Mouse (Mus musculus) kidney, postnatal 0 days (tissue): ENCODE measurements around the gene Dis3l2. TPM values are rescaled to one million over a fixed set of nuclear protein-coding genes. Genes with fewer than 3 reads are reported as not detected.

Experiments used
- ATAC-seq: fragments of 200-750 bp; cut with Nextera tagmentation; replicated peaks from 2 replicates; pipeline ENCODE4 v1.8.0; 2017; ENCODE audit warnings: low read depth, moderate number of reproducible peaks, moderate TSS enrichment, moderate library complexity; ENCODE audit not compliant: low FRiP score
- DNase-seq: peaks from one replicate; pipeline ENCODE4 v3.0.0-alpha.2; 2016; ENCODE audit warnings: low spot score
- H3K27ac ChIP-seq: fragments of 300-500 bp; sonication (generic); 2 replicates; pipeline ENCODE4 v1.5.1; 2014; ENCODE audit warnings: mild to moderate bottlenecking
- H3K27me3 ChIP-seq: fragments of 300-500 bp; sonication (generic); 2 replicates; pipeline ENCODE4 v1.6.1; 2014; ENCODE audit warnings: low read length, mixed read lengths; ENCODE audit not compliant: insufficient read depth
- H3K36me3 ChIP-seq: fragments of 300-500 bp; sonication (generic); 2 replicates; pipeline ENCODE4 v1.6.1; 2014; ENCODE audit warnings: low read length, mixed read lengths; ENCODE audit not compliant: insufficient read depth
- H3K4me1 ChIP-seq: fragments of 300-500 bp; sonication (generic); replicated peaks from 2 replicates; pipeline ENCODE4 v1.6.1; 2014; ENCODE audit warnings: antibody characterized with exemption, low read length, mixed read lengths; ENCODE audit not compliant: insufficient read depth
- H3K4me2 ChIP-seq: fragments of 300-500 bp; sonication (generic); 2 replicates; pipeline ENCODE4 v1.6.1; 2014; ENCODE audit warnings: mild to moderate bottlenecking, low read length, moderate library complexity, mixed read lengths
- H3K4me3 ChIP-seq: fragments of 300-500 bp; sonication (generic); replicated peaks from 2 replicates; pipeline ENCODE4 v1.5.1; 2014; ENCODE audit warnings: low read depth, low read length
- H3K9ac ChIP-seq: fragments of 300-500 bp; sonication (generic); 2 replicates; pipeline ENCODE4 v1.6.1; 2014; ENCODE audit warnings: low read depth, low read length
- H3K9me3 ChIP-seq: fragments of 300-500 bp; sonication (generic); replicated peaks from 2 replicates; pipeline ENCODE4 v1.6.1; 2016; ENCODE audit warnings: low read length, inconsistent platforms, mixed read lengths
- CTCF ChIP-seq: IDR thresholded peaks from 2 replicates; pipeline ENCODE4 v1.5.1; 2016; ENCODE audit warnings: antibody characterized with exemption, low read depth, mild to moderate bottlenecking, moderate library complexity
- WGBS: fragments of 180-500 bp; shearing (Covaris S2); extraction: QIAGEN DNeasy Blood & Tissue Kit; methylation state at CpG from one replicate; pipeline ENCODE4 v1.1.7; 2014; 5-methylcytosine and 5-hydroxymethylcytosine counted together
- polyA plus RNA-seq: library from polyadenylated mRNA; unstranded; fragments of >200 nt; fragmentation: Nextera tagmentation; extraction: Ambion mirVana; gene quantifications from 2 replicates; pipeline ENCODE4 v1.2.1, GENCODE M21; 2015

Dis3l2 gene
- polyA plus RNA-seq, 1 experiment from 2014 or later = 20.9 TPM

DNA sequence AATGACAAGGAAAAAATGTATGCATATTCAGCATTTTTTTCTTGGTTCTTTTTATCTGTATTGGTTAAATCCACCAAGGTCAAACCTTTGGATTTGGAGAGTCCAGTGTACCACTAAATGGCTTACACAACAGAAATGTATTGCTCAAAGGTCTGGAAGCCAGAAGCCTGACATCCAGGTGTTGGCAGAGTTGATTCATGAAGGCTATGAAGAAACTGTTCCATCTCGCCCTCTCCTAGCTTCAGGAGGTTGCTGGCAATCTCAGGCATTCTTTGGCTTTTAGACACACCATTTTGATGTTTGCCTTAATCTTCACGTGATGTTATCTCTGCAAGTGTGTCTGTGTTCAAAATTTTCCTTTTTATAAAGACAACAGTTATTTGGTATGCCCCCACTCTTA is 8.4 kb downstream of the Dis3l2 start:
- no peak overlapping the region for H3K4me2 ChIP-seq
- no peak for TF ChIP-seq CTCF
- WGBS = 94% methylated on average over 2 of the region's 2 CpGs
- no peak overlapping the region for H3K27ac ChIP-seq
- H3K4me1 ChIP-seq = no peaks in the 10 kb centered on the region
- H3K9ac ChIP-seq = no peak overlapping the region
- DNase-seq (no peak), ATAC-seq (no peak)
- no peaks in the 10 kb centered on the region for H3K9me3 ChIP-seq
- no peaks in the 10 kb centered on the region for H3K36me3 ChIP-seq
- no peaks in the 10 kb centered on the region for H3K27me3 ChIP-seq
- no peak overlapping the region for H3K4me3 ChIP-seq

DNA sequence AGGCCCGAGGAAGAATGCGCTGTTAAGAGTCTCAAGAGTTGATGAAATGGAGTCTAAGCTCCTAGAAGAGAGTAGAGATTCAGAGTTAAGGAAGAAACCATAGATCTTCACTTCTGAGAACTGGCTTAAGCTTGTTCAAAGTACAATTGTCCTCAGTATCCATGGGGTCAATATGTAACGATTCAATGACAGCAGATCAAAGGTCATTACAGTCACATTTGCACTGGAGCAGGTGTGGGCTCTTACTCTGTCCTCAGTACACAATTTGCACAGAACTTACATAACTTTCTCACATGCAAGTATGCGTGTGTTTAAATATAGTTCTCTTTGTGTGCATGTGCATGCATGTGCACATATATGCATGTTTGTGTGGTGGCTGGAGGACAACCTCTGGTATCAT is 9.4 kb downstream of the Dis3l2 start:
- Histone ChIP-seq H3K4me3 (no peak overlapping the region), H3K36me3 (no peaks in the 10 kb centered on the region), H3K9me3 (no peaks in the 10 kb centered on the region), H3K27ac (no peak overlapping the region), H3K27me3 (no peaks in the 10 kb centered on the region), H3K9ac (no peak overlapping the region), H3K4me1 (no peaks in the 10 kb centered on the region), H3K4me2 (no peak overlapping the region)
- ATAC-seq (no peak), DNase-seq (no peak)
- TF ChIP-seq CTCF = no peak
- 94% methylated on average over 4 of the region's 4 CpGs for WGBS

DNA sequence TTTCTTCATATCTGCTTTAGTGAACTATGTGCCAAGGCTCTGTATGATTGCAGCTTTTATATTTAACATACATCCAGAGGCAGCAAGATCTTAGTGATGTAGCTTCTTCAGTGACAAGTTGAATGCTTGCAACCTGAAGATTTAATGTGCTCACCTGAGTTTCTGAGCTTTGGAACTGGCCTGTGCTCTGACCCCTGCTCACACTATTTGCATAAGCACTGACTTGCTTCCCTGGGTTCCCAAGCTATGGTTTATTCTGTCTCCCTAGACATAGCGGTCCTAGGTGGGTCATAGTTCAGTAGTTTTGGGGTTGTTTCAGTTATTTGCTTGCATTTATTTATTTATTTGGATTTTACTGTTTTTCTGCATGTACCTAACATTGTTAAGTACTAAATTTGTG is 14.6 kb downstream of the Dis3l2 start:
- Histone ChIP-seq H3K27me3 (no peaks in the 10 kb centered on the region), H3K9ac (no peak overlapping the region), H3K27ac (no peak overlapping the region), H3K4me1 (no peaks in the 10 kb centered on the region), H3K9me3 (no peaks in the 10 kb centered on the region), H3K4me3 (no peak overlapping the region), H3K36me3 (no peaks in the 10 kb centered on the region), H3K4me2 (no peak overlapping the region)
- 83% methylated on average over 1 of the region's 1 CpGs for WGBS
- no peak for ATAC-seq
- TF ChIP-seq CTCF = no peak
- no peak for DNase-seq

DNA sequence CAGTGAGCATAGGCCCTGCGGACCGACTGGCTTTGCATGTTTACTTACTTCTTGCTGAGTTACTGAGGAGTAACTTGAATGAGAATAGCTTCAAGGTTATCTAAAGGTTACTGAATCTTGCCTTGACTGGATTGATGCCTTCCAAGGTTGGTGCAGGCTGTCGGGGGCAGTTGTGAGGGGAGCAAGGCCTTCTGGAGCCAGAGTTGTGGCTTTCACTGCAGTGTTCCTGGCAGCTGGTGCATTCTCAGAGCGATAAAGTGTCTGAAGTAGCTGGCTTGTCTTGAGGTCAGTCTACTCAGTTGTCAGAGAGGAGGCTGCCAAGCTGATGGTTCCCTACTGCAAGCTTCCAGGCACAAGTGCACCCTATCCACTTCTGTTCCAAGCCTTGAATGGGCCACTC is 15.8 kb downstream of the Dis3l2 start:
- Histone ChIP-seq H3K27ac (no peak overlapping the region), H3K9me3 (no peaks in the 10 kb centered on the region), H3K4me1 (no peaks in the 10 kb centered on the region), H3K4me3 (no peak overlapping the region), H3K36me3 (no peaks in the 10 kb centered on the region), H3K4me2 (no peak overlapping the region), H3K27me3 (no peaks in the 10 kb centered on the region), H3K9ac (no peak overlapping the region)
- TF ChIP-seq CTCF = no peak
- no peak for DNase-seq
- 78% methylated on average over 4 of the region's 4 CpGs for WGBS
- ATAC-seq = no peak

DNA sequence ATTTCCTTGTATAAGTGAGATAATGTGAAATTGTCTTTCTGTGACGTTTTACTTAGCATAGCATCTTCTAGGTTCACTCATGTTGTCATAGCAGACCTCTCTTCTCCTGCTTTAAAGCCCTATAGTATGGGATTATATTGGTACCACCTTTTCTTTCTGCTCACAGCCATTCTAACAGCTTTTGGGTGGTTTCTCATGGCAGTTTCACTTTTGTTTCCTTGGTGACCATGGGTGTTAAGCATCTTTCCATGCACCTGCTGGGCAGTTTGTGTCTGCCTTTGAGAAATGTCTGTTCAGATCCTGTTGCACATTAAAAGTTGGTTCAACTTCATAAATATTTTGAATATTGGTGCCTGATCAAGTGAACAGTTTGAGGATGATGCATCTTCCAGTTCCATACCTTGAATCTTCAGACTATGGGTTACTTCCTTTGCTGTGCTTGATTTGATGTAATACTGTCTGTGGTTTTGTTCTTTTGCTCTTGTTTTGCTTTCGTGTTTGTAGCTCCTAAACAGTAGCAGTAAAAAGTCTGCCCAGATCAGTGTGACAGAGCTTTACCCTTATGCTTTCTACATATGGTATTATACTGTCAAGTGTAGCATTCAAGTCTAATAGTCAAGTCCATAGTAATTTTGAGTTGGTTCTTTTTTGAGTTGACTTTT is 29.7 kb downstream of the Dis3l2 start:
- Histone ChIP-seq H3K9me3 (no peaks in the 10 kb centered on the region), H3K4me3 (no peak overlapping the region), H3K27me3 (no peaks in the 10 kb centered on the region), H3K9ac (no peak overlapping the region), H3K4me2 (no peak overlapping the region), H3K4me1 (no peaks in the 10 kb centered on the region), H3K36me3 (no peaks in the 10 kb centered on the region), H3K27ac (no peak overlapping the region)
- no peak for TF ChIP-seq CTCF
- DNase-seq (no peak), ATAC-seq (no peak)
- 81% methylated on average over 2 of the region's 2 CpGs for WGBS

DNA sequence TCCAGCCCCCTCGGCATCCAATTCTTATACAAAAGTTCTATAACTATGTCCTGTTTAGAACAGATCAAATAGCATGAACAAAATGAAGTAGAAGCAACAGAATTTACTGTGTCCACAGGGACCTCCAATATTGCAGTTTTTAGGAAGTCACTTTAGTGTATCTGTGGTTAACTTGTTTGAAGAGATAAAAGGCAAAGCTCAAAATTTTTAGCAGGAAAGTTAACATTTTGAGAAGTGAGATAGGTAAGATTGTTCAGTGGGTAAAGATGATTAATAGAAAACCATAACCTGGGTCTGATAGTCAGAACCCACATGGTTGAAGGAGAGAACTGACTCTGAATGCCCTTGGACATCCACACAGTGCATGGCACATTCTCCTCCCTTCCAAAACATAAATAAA is 32.8 kb downstream of the Dis3l2 start:
- Histone ChIP-seq H3K4me1 (no peaks in the 10 kb centered on the region), H3K36me3 (no peaks in the 10 kb centered on the region), H3K27ac (no peak overlapping the region), H3K9me3 (no peaks in the 10 kb centered on the region), H3K4me2 (no peak overlapping the region), H3K27me3 (no peaks in the 10 kb centered on the region), H3K4me3 (no peak overlapping the region), H3K9ac (no peak overlapping the region)
- 88% methylated on average over 1 of the region's 1 CpGs for WGBS
- DNase-seq (no peak), ATAC-seq (no peak)
- TF ChIP-seq CTCF = no peak

DNA sequence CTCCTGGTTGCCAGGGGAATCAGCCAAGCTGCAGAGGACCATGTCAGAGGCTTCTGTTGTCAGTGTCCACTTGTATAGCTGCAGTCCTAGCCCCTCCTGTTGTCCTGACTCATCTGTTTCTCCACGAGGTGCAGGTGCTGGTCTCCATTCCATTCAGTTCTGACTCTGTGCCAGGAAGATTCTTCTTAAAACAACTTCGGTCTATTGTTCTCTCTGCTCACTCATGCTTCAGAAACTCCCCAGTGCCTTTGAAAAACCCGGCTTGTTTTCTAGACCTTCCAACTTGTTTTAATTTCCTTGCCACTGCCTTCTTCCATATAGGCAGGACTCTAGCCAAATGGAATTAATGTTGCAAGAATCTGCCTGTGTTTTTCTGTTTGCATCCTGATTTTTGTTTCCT is 39.3 kb downstream of the Dis3l2 start:
- no peak for ATAC-seq
- Histone ChIP-seq H3K9ac (no peak overlapping the region), H3K27me3 (no peaks in the 10 kb centered on the region), H3K4me2 (no peak overlapping the region), H3K36me3 (peaks cover 19% of the 10 kb centered on the region; the same call in 1 of the 2 replicates), H3K4me1 (no peaks in the 10 kb centered on the region), H3K4me3 (no peak overlapping the region), H3K27ac (no peak overlapping the region), H3K9me3 (no peaks in the 10 kb centered on the region)
- TF ChIP-seq CTCF = no peak
- WGBS = 44% methylated on average over 3 of the region's 3 CpGs
- no peak for DNase-seq
